Mouse (Mus musculus) liver, embryonic 14.5 days (tissue): ENCODE measurements around the gene Tmem209. TPM values are rescaled to one million over a fixed set of nuclear protein-coding genes. Genes with fewer than 3 reads are reported as not detected.

Source experiments
- ATAC-seq: fragments of 200-750 bp; cut with Nextera tagmentation; 2 replicates; pipeline ENCODE4 v1.8.0; 2017; ENCODE audit warnings: moderate number of reproducible peaks, mild to moderate bottlenecking, moderate library complexity; ENCODE audit not compliant: insufficient read depth
- DNase-seq, 3 experiments: peaks; one replicate each; pipeline ENCODE4 v3.0.0-alpha.2; 2012 to 2013; ENCODE audit warnings: low read depth in 3 of 3, low spot score in 3 of 3
- H3K27ac ChIP-seq: fragments of 300-500 bp; sonication (generic); 2 replicates; pipeline ENCODE4 v1.5.1; 2014; ENCODE audit warnings: moderate library complexity, mild to moderate bottlenecking, control low read depth, inconsistent platforms
- H3K27me3 ChIP-seq: fragments of 300-500 bp; sonication (generic); 2 replicates; pipeline ENCODE4 v1.6.1; 2014; ENCODE audit warnings: mild to moderate bottlenecking, low read length, moderate library complexity; ENCODE audit not compliant: control insufficient read depth, insufficient read depth
- H3K36me3 ChIP-seq: fragments of 300-500 bp; sonication (generic); replicated peaks from 2 replicates; pipeline ENCODE4 v1.6.1; 2014; ENCODE audit warnings: low read depth; ENCODE audit not compliant: control insufficient read depth, insufficient read depth
- H3K4me1 ChIP-seq, 2 experiments: fragments of 200-500 bp in 1 of 2; fragments of 300-500 bp in 1 of 2; sonication (generic) in 1 of 2; replicated peaks; 2 replicates each; pipeline ENCODE4 v1.6.1; 2012 to 2014; ENCODE audit warnings: antibody characterized with exemption in 1 of 2, inconsistent platforms in 1 of 2, low read length in 1 of 2; ENCODE audit not compliant: control insufficient read depth in 2 of 2, insufficient read depth in 2 of 2
- H3K4me2 ChIP-seq: fragments of 300-500 bp; sonication (generic); 2 replicates; pipeline ENCODE4 v1.6.1; 2014; ENCODE audit warnings: low read depth, mild to moderate bottlenecking, control low read depth, moderate library complexity
- H3K4me3 ChIP-seq, 2 experiments: fragments of 200-500 bp in 1 of 2; fragments of 300-500 bp in 1 of 2; sonication (generic) in 1 of 2; 2 replicates each; pipeline ENCODE4 v1.5.1; 2012 to 2014; ENCODE audit warnings: low read depth in 2 of 2, low read length in 2 of 2, mild to moderate bottlenecking in 2 of 2, control low read depth in 1 of 2, inconsistent platforms in 1 of 2, moderate library complexity in 1 of 2; ENCODE audit not compliant: insufficient read depth in 1 of 2
- H3K9ac ChIP-seq: fragments of 300-500 bp; sonication (generic); replicated peaks from 2 replicates; pipeline ENCODE4 v1.6.1; 2014; ENCODE audit warnings: mild to moderate bottlenecking, control low read depth, moderate library complexity
- H3K9me3 ChIP-seq: fragments of 300-500 bp; sonication (generic); 2 replicates; pipeline ENCODE4 v1.6.1; 2016; ENCODE audit warnings: low read length, mixed read lengths; ENCODE audit not compliant: control insufficient read depth
- CTCF ChIP-seq: IDR thresholded peaks from 2 replicates; pipeline ENCODE4 v1.5.1; 2016; ENCODE audit warnings: antibody characterized with exemption, low read depth, control low read depth
- EP300 ChIP-seq: IDR thresholded peaks from 2 replicates; pipeline ENCODE4 v1.6.1; 2016; ENCODE audit warnings: antibody characterized with exemption, low read depth
- WGBS: fragments of 180-500 bp; shearing (Covaris S2); extraction: QIAGEN DNeasy Blood & Tissue Kit; methylation state at CpG from one replicate; pipeline ENCODE4 v1.1.7; 2014; ENCODE audit not compliant: insufficient replicate concordance; 5-methylcytosine and 5-hydroxymethylcytosine counted together
- polyA plus RNA-seq, 2 experiments: library from polyadenylated mRNA; depleted of rRNA in 1 of 2; stranded (reverse) in 1 of 2; unstranded in 1 of 2; fragments of >200 nt; fragmentation: Nextera tagmentation in 1 of 2; extraction: Ambion mirVana in 1 of 2; gene quantifications; 2 replicates each; pipeline versions ENCODE4 v1.2.1 to v1.2.3; 2012 to 2014

The Tmem209 gene
- polyA plus RNA-seq, 2 experiments = 17.6 to 20.0 TPM

DNA sequence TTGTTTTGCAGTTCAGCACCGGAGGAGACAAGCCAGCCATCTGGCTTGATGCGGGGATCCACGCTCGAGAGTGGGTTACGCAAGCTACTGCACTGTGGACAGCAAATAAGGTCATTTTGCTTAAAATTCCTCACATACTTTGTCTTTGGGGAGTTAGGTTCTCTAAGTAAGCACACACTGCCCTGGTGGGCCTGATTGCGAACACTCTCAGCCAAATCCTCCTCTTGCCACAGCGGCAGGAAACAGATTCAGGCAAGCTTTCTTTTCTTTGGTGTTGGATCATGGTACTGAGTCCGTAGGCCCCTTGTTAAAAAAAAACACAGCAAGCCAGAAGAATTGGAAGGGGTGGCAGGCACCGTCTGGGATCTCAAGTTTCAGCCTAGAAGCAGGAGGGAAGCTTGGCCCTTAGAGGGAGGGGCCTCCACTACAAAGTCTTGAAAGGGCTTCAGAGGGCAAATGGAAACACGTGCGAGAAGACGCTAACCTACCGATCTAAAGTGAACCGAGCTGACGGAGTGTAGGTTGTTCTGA lies 39.7 kb upstream of the Tmem209 start:
- no peak for DNase-seq
- H3K27ac ChIP-seq = no peak overlapping the region
- H3K4me2 ChIP-seq = no peak overlapping the region
- H3K9ac ChIP-seq = no peak overlapping the region
- no peaks in the 10 kb centered on the region for H3K9me3 ChIP-seq
- H3K4me1 ChIP-seq = peaks cover 0 to 13% of the 10 kb centered on the region in 2 experiments; a peak in 1 of 4 replicates
- WGBS = 21% methylated on average over 15 of the region's 15 CpGs
- ATAC-seq = no peak
- peaks cover 30% of the 10 kb centered on the region for H3K27me3 ChIP-seq
- TF ChIP-seq CTCF = no peak
- no peak for TF ChIP-seq EP300
- no peak overlapping the region for H3K4me3 ChIP-seq
- H3K36me3 ChIP-seq = no peaks in the 10 kb centered on the region

- DNase-seq = no peak
- no peak for ATAC-seq
- TF ChIP-seq CTCF (no peak), EP300 (no peak)
- WGBS = 31% methylated on average over 9 of the region's 9 CpGs
- H3K4me3 ChIP-seq = no peak overlapping the region
- H3K9ac ChIP-seq = no peak overlapping the region
- H3K9me3 ChIP-seq = no peaks in the 10 kb centered on the region
- peaks cover 31% of the 10 kb centered on the region for H3K27me3 ChIP-seq
- H3K4me2 ChIP-seq = peak overlapping the region; percentile 44
- no peak overlapping the region for H3K27ac ChIP-seq
- no peaks in the 10 kb centered on the region for H3K36me3 ChIP-seq
- peaks cover 0 to 13% of the 10 kb centered on the region in 2 experiments; a peak in 1 of 4 replicates for H3K4me1 ChIP-seq
These were observed 38.2 kb upstream of the Tmem209 start for GRCm38 (mm10) chr6:30547656-30548306.

GRCm38 (mm10) chr6:30547274-30547645 lies 37.7 kb upstream of the Tmem209 start:
- Histone ChIP-seq H3K27me3 (peaks cover 34% of the 10 kb centered on the region), H3K9me3 (no peaks in the 10 kb centered on the region), H3K36me3 (no peaks in the 10 kb centered on the region), H3K4me3 (no peak overlapping the region; a peak in 1 of 4 replicates), H3K9ac (no peak overlapping the region), H3K4me2 (peak overlapping the region; percentile 44), H3K4me1 (peaks cover 0 to 11% of the 10 kb centered on the region in 2 experiments; a peak in 1 of 4 replicates), H3K27ac (no peak overlapping the region)
- ATAC-seq = no peak
- TF ChIP-seq EP300 = no peak
- TF ChIP-seq CTCF = no peak
- no peak for DNase-seq
- WGBS = under 1% methylated on average over 15 of the region's 17 CpGs

DNA sequence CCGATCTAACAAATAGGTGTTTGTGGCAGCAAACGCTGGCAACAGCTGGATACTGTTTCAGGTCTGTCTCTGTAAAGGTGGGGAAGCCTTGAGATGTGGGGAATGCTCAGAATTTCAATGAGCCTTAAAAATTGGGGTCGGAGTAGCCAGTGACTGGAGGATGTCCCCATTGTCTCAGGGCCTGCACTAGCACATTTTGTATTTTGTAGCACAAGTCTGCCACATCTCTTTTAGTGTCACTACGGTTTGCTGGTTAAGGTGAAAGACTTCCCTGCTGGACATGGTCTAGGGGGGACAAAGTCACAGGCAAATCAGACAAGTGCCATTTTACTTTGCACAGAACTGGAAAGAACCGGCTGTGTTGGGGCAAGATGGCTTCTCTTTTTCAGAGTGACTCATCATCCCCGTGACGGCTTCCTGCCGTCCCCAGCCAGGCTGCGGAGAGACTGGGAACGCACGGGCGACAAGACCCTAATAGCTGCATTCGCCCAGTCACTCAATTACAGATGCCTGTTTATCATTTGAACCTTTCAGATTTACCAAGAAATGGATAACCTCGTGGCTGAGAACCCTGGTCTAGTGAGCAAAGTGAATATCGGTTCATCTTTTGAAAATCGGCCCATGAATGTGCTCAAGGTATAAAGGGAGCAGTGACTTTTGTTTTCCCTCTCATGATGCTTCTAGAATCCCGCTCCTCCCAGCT lies 37.1 kb upstream of the Tmem209 start:
- Histone ChIP-seq H3K4me3 (no peak overlapping the region; a peak in 1 of 4 replicates), H3K9me3 (no peaks in the 10 kb centered on the region), H3K9ac (no peak overlapping the region), H3K27ac (no peak overlapping the region), H3K27me3 (peaks cover 32% of the 10 kb centered on the region), H3K4me2 (peak overlapping the region; percentile 44), H3K36me3 (no peaks in the 10 kb centered on the region), H3K4me1 (peaks cover 0 to 11% of the 10 kb centered on the region in 2 experiments; a peak in 1 of 4 replicates)
- WGBS = 14% methylated on average over 17 of the region's 17 CpGs
- peak in 1 of 3 experiments; percentile 14 for DNase-seq
- ATAC-seq = no peak
- TF ChIP-seq CTCF = no peak
- TF ChIP-seq EP300 = no peak

GRCm38 (mm10) chr6:30545689-30546088 lies 36.1 kb upstream of the Tmem209 start:
- Histone ChIP-seq H3K4me3 (no peak overlapping the region), H3K9ac (no peak overlapping the region), H3K4me2 (no peak overlapping the region), H3K4me1 (peaks cover 0 to 11% of the 10 kb centered on the region in 2 experiments; a peak in 1 of 4 replicates), H3K27me3 (peaks cover 31% of the 10 kb centered on the region), H3K36me3 (no peaks in the 10 kb centered on the region), H3K9me3 (no peaks in the 10 kb centered on the region), H3K27ac (no peak overlapping the region)
- DNase-seq (no peak), ATAC-seq (no peak)
- 64% methylated on average over 7 of the region's 7 CpGs for WGBS
- no peak for TF ChIP-seq EP300
- TF ChIP-seq CTCF = no peak
